Mouse (Mus musculus) midbrain, embryonic 16.5 days (tissue): ENCODE data around the gene Ube2d1. TPM values are rescaled to one million over a fixed set of nuclear protein-coding genes. Genes with fewer than 3 reads are reported as not detected.
A peak's percentile ranks its signal among the peaks of the same experiment; 100 is the strongest.

Source experiments
- ATAC-seq: fragments of 200-750 bp; cut with Nextera tagmentation; 2 replicates; pipeline ENCODE4 v1.8.0; 2017; ENCODE audit warnings: moderate TSS enrichment
- H3K27ac ChIP-seq: fragments of 300-500 bp; sonication (generic); 2 replicates; pipeline ENCODE4 v1.5.1; 2014; ENCODE audit warnings: mild to moderate bottlenecking, low read length, mixed read lengths
- H3K27me3 ChIP-seq: fragments of 300-500 bp; sonication (generic); 2 replicates; pipeline ENCODE4 v1.6.1; 2014; ENCODE audit warnings: low read depth, low read length, mixed read lengths; ENCODE audit not compliant: control insufficient read depth, insufficient read depth
- H3K36me3 ChIP-seq: fragments of 300-500 bp; sonication (generic); 2 replicates; pipeline ENCODE4 v1.6.1; 2014; ENCODE audit warnings: mild to moderate bottlenecking, low read length, moderate library complexity, mixed read lengths; ENCODE audit not compliant: control insufficient read depth, insufficient read depth
- H3K4me1 ChIP-seq: fragments of 300-500 bp; sonication (generic); 2 replicates; pipeline ENCODE4 v1.6.1; 2014; ENCODE audit warnings: mild to moderate bottlenecking, low read length, mixed read lengths; ENCODE audit not compliant: control insufficient read depth, insufficient read depth
- H3K4me2 ChIP-seq: fragments of 300-500 bp; sonication (generic); 2 replicates; pipeline ENCODE4 v1.6.1; 2014; ENCODE audit warnings: mild to moderate bottlenecking, low read length, mixed read lengths
- H3K4me3 ChIP-seq: fragments of 300-500 bp; sonication (generic); 2 replicates; pipeline ENCODE4 v1.5.1; 2014; ENCODE audit warnings: low read depth, mild to moderate bottlenecking, low read length, moderate library complexity, mixed read lengths
- H3K9ac ChIP-seq: fragments of 300-500 bp; sonication (generic); 2 replicates; pipeline ENCODE4 v1.6.1; 2014; ENCODE audit warnings: low read depth, low read length, mixed read lengths
- H3K9me3 ChIP-seq: fragments of 300-500 bp; sonication (generic); replicated peaks from 2 replicates; pipeline ENCODE4 v1.6.1; 2014; ENCODE audit warnings: mild to moderate bottlenecking, low read length, mixed read lengths; ENCODE audit not compliant: control insufficient read depth, poor library complexity, severe bottlenecking
- WGBS: fragments of 180-500 bp; shearing (Covaris S2); extraction: QIAGEN DNeasy Blood & Tissue Kit; methylation state at CpG from one replicate; pipeline ENCODE4 v1.1.7; 2014; 5-methylcytosine and 5-hydroxymethylcytosine counted together
- polyA plus RNA-seq: library from polyadenylated mRNA; unstranded; fragments of >200 nt; fragmentation: Nextera tagmentation; extraction: Ambion mirVana; gene quantifications from 2 replicates; pipeline ENCODE4 v1.2.1, GENCODE M21; 2015

The Ube2d1 gene
- polyA plus RNA-seq, 1 experiment from 2014 or later: 187 TPM

DNA sequence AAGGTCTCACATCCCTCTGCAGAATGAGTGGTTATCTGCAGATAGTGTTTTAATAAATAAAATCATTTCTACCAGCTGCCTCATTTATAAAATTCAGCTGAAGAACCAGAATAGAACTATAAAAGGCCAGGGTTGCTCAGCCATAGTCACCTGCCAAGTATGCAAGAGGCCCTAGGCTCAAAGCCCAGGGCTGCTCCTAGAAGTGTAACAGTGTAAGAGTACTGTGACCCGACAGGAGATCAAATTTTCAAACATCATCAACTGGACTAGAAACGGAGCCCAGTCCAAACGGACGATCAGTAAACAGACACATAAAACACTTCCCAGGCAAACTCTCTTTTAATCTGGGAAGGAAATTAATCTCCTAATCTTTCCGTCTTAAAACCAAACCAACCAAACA, 33.2 kb downstream of the Ube2d1 start:
- Histone ChIP-seq H3K27me3 (no peaks in the 10 kb centered on the region), H3K4me2 (no peak overlapping the region), H3K9ac (no peak overlapping the region), H3K9me3 (no peaks in the 10 kb centered on the region), H3K36me3 (peaks cover 5% of the 10 kb centered on the region; the same call in 1 of the 2 replicates), H3K4me1 (no peaks in the 10 kb centered on the region), H3K4me3 (no peak overlapping the region), H3K27ac (no peak overlapping the region)
- 88% methylated on average over 5 of the region's 5 CpGs for WGBS
- ATAC-seq: no peak

- Histone ChIP-seq H3K27ac (no peak overlapping the region), H3K9ac (no peak overlapping the region), H3K9me3 (no peaks in the 10 kb centered on the region), H3K4me1 (no peaks in the 10 kb centered on the region), H3K4me3 (no peak overlapping the region), H3K4me2 (no peak overlapping the region), H3K27me3 (no peaks in the 10 kb centered on the region), H3K36me3 (peaks cover 5% of the 10 kb centered on the region; the same call in 1 of the 2 replicates)
- 89% methylated on average over 5 of the region's 5 CpGs for WGBS
- ATAC-seq: no peak
Observed at GRCm38 (mm10) chr10:71251256-71251655, 33.8 kb downstream of the Ube2d1 start.

DNA sequence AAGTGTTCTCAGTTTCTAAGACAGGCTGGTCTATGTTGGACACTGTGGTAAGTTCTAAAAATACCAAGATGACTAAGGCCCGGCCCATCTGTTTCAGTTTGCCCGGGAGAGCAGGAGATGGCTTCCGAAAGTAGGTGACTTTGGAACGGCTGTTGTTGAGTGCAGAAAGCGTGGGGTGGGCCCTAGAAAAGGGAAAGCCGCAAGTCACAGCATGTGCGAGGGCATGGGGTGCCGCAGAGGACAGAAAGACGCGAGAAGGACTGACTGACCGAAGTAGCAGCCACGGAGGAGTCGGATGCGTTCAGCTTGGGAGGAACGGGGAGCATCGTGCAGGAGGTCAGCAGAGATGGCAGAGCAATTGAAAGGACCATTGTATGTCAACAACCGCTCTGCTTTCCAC, 34.6 kb downstream of the Ube2d1 start:
- Histone ChIP-seq H3K4me3 (no peak overlapping the region), H3K27me3 (no peaks in the 10 kb centered on the region), H3K9me3 (no peaks in the 10 kb centered on the region), H3K27ac (no peak overlapping the region), H3K36me3 (peaks cover 5% of the 10 kb centered on the region; the same call in 1 of the 2 replicates), H3K4me1 (no peaks in the 10 kb centered on the region), H3K4me2 (no peak overlapping the region), H3K9ac (no peak overlapping the region)
- 85% methylated on average over 17 of the region's 17 CpGs for WGBS
- no peak for ATAC-seq

- Histone ChIP-seq H3K9me3 (no peaks in the 10 kb centered on the region), H3K4me3 (no peak overlapping the region), H3K4me1 (no peaks in the 10 kb centered on the region), H3K9ac (no peak overlapping the region), H3K27ac (no peak overlapping the region), H3K4me2 (no peak overlapping the region), H3K36me3 (peaks cover 1% of the 10 kb centered on the region; the same call in 1 of the 2 replicates), H3K27me3 (no peaks in the 10 kb centered on the region)
- ATAC-seq: no peak
- WGBS: 82% methylated on average over 10 of the region's 10 CpGs
Observed at GRCm38 (mm10) chr10:71249086-71249880, 35.8 kb downstream of the Ube2d1 start.

GRCm38 (mm10) chr10:71246956-71247355, 38.1 kb downstream of the Ube2d1 start:
- Histone ChIP-seq H3K9me3 (no peaks in the 10 kb centered on the region), H3K4me1 (no peaks in the 10 kb centered on the region), H3K4me2 (no peak overlapping the region), H3K27me3 (no peaks in the 10 kb centered on the region), H3K4me3 (no peak overlapping the region), H3K27ac (no peak overlapping the region), H3K9ac (no peak overlapping the region), H3K36me3 (no peaks in the 10 kb centered on the region)
- 70% methylated on average over 7 of the region's 7 CpGs for WGBS
- no peak for ATAC-seq

DNA sequence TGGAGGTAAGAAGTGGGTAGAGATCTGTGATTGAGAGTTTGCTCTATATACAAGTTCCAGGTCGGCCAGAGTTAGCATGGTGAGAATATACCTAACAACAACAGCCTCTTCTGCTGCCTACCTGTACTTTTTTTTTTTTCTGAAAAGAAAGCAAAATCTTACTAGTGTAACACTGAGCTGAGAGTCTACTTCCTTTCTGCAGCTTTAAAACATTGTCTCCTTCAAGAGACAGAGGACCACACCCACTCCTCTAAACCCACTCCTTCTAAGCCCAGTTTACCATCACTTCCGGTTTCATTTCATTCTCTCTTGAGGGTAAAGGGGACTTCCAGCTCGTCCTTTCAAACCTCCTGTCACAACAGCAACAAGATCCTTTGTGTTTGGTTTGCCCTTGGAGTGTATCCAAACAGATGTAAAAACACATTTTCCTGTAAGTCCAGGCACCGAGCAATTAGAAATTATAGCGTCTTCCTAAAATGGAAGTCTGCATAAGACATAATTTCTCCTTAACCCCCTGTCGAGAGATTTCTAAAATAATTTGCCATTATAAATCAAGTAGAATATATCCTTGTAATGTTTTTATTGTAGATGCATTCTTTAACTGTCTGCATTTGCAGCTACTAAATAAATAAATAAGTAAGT, 45.5 kb downstream of the Ube2d1 start:
- Histone ChIP-seq H3K4me1 (peaks cover 10% of the 10 kb centered on the region), H3K9ac (no peak overlapping the region), H3K27me3 (no peaks in the 10 kb centered on the region), H3K4me3 (no peak overlapping the region), H3K4me2 (no peak overlapping the region), H3K36me3 (no peaks in the 10 kb centered on the region), H3K9me3 (no peaks in the 10 kb centered on the region), H3K27ac (no peak overlapping the region)
- WGBS: 75% methylated on average over 6 of the region's 6 CpGs
- ATAC-seq: no peak

DNA sequence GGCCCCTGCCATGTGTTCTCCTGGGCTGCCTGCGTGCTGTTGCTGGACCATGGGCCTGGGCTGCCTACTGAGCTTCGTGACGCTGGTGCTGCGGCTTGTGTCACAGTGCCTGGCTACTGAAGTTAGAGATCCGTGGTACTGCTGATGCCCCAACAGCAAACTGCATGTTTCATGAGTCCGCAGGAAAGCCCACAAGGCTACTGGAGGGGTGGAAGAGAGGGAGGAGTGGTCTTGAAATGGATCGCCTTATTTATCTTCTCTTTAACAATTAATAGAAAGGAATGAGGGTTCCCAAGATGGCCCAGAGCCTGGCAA, 46.9 kb downstream of the Ube2d1 start, which contains the start of gene Tfam:
Gene Tfam, minus strand, starts transcription at position 41 of the 315 bp plus-strand sequence.
- Histone ChIP-seq H3K9me3 (no peaks in the 10 kb centered on the region), H3K9ac (peak within 1 kb of the TSS; percentile 92), H3K4me1 (peaks cover 10% of the 10 kb centered on the region), H3K27ac (peak within 1 kb of the TSS; percentile 77), H3K4me3 (peak within 1 kb of the TSS; percentile 91), H3K4me2 (peak within 1 kb of the TSS; percentile 90), H3K27me3 (no peaks in the 10 kb centered on the region), H3K36me3 (peaks cover 3% of the 10 kb centered on the region; the same call in 1 of the 2 replicates)
- ATAC-seq: no peak; the same call in 1 of the 2 replicates
- 3% methylated on average over 7 of the region's 7 CpGs for WGBS

DNA sequence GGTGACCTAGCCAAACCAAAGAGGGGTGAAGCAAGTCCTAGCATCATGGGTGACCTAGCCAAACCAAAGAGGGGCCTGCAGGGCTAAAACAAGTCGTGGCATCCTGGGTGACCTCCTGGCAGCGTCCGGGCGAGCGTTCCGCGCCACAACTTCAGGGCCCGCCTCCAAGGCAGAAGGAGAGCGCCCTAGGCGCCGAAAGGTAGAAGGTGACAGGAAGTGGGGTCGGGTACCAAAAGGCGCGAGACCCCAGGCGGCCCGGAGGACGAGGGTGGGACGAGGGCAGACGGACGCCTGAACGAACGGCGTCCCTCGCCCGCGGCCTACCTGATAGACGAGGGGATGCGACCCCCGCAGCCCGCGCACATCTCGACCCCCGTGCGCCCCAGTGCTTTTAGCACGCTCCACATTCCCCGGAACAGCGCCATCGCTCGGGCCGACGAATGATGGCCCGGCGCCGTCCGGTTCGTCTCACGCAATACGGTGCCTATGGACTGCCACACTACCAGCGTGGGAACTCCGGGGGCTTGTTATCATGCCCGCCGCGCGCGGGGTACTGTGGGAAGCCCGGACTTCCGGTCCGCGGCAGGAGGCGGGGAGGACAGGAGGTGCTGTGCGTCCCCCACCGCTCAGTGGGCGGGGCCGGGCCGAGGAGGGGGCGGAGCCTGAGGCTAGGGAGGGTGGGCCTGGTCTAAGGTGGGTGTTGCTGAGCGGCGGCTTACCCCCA, 47.4 kb downstream of the Ube2d1 start:
- peaks cover 8% of the 10 kb centered on the region; the same call in 1 of the 2 replicates for H3K36me3 ChIP-seq

More for the DNA sequence above, 47.4 kb downstream of the Ube2d1 start:
- WGBS: under 1% methylated on average over 67 of the region's 68 CpGs
- Histone ChIP-seq H3K27ac (peak overlapping the region; percentile 77), H3K9ac (peak overlapping the region; percentile 92), H3K9me3 (no peaks in the 10 kb centered on the region), H3K4me1 (peaks cover 10% of the 10 kb centered on the region), H3K27me3 (no peaks in the 10 kb centered on the region), H3K4me2 (peak overlapping the region; percentile 90), H3K4me3 (peak overlapping the region; percentile 91)
- ATAC-seq: peak; percentile 99
